Mouse (Mus musculus) thymus, adult 18-20 months (tissue): ENCODE data around the gene Prpmp5.
"Not testable (repeated sequence)": the region's sequence is repeated elsewhere in the genome, so short reads cannot be mapped to it uniquely, and the experiment has no call there.

Source experiments
- DNase-seq, 2 experiments: peaks; one replicate each; pipeline ENCODE4 v3.0.0; 2022; ENCODE audit warnings: mixed read lengths in 2 of 2

Prpmp5 gene

DNA sequence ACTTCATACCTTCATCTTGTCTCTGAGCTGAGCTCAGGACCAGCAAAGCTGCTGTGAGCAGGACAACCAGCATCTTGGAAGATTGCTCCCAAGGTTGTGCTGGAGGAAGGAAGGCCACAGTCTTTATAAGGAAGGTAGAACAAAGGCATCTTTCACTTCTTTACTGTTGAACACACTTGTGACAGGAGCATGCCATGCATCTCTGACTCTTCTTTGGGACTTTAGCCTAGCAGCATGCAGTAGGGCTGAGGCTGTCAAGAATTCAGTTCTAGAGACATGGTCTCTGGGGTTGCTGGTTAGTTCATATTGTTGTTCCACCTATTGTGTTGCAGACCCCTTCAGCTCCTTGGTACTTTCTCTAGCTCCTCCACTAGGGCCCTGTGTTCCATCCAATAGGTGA is at the start of gene Prpmp5:
Gene Prpmp5 (minus strand): TSS at position 101 of the 400 bp plus-strand sequence.
- DNase-seq: not testable (repeated sequence)

DNA sequence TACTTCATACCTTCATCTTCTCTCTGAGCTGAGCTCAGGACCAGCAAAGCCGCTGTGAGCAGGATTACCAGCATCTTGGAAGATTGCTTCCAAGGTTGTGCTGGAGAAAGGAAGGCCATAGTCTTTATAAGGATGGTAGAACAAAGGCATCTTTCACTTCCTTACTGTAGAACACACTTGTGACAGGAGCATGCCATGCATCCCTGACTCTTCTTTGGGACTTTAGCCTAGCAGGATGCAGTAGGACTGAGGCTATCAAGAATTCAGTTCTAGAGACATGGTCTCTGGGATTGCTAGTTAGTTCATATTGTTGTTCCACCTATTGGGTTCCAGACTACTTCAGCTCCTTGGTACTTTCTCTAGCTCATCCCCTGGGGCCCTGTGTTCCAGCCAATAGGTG is 49.5 kb upstream of the Prpmp5 start, which contains the start of gene Gm8882:
Gene Gm8882 (minus strand): TSS at position 101 of the 400 bp plus-strand sequence.
- DNase-seq: not testable (repeated sequence)
